Mouse (Mus musculus): ENCODE measurements around the gene Adamts17. TPM values are rescaled to one million over a fixed set of nuclear protein-coding genes. Genes with fewer than 3 reads are reported as not detected.

Adamts17 gene
- polyA plus RNA-seq, 1 experiment from 2014 or later = 3.3 TPM

DNA sequence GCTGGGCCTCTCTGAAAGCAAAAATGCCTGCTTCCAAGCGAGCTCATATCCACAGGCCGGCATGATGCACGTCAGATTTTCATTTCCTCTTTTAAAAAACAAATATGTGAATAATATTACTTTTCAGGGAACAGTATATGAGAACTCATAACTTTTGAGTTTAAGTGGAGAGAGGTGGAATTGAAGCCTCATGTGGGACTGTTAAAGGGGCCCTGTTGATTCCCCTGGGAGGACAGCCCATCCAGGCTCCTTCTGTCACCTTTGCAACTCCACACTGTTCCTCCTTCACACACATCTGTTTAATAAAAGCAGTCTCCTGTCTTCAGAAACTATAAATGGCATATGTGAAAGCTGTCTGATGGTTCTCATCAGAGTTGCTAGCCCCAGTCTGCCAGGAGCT lies 275.5 kb downstream of the Adamts17 start:
- Histone ChIP-seq H3K27ac (ENCODE audit: low read depth, low read length) (no peak overlapping the region), H3K36me3 (ENCODE audit: control insufficient read depth, insufficient read depth, low read length) (no peaks in the 10 kb centered on the region), H3K9ac (ENCODE audit: low read depth, low read length) (no peak overlapping the region), H3K4me1 (ENCODE audit: control insufficient read depth, insufficient read depth, low read depth, low read length) (no peaks in the 10 kb centered on the region), H3K4me3 (ENCODE audit: low read length) (no peak overlapping the region), H3K9me3 (ENCODE audit: control insufficient read depth, low read length) (no peaks in the 10 kb centered on the region), H3K4me2 (ENCODE audit: low read length) (no peak overlapping the region), H3K27me3 (replicated peaks; ENCODE audit: control insufficient read depth, insufficient read depth, low read length) (no peaks in the 10 kb centered on the region)
- ATAC-seq = no peak
- WGBS = 92% methylated on average over 3 of the region's 3 CpGs

DNA sequence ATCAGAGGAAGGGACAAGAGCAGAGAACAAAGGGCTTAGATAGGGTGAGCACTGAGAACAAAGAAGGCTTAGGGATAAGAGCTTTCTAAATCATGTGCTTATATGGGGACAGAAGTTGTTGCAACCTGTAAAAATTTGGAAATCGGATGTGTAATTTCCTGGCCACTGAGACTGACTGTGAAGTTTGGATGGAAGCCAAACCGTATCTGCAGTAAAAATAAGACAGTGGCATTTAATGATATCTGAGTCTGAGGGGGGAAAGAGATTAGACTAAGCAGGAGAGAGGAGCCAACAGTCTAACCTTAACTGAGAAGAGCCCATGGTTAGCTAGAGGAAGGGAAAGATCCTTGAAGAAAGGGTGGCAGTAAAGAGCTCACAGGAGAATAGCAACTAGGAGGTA lies 295.6 kb downstream of the Adamts17 start:
- Histone ChIP-seq H3K4me2 (ENCODE audit: low read length) (no peak overlapping the region), H3K4me1 (ENCODE audit: control insufficient read depth, insufficient read depth, low read depth, low read length) (no peaks in the 10 kb centered on the region), H3K4me3 (ENCODE audit: low read length) (no peak overlapping the region), H3K9ac (ENCODE audit: low read depth, low read length) (no peak overlapping the region), H3K36me3 (ENCODE audit: control insufficient read depth, insufficient read depth, low read length) (no peaks in the 10 kb centered on the region), H3K27me3 (replicated peaks; ENCODE audit: control insufficient read depth, insufficient read depth, low read length) (no peaks in the 10 kb centered on the region), H3K9me3 (ENCODE audit: control insufficient read depth, low read length) (no peaks in the 10 kb centered on the region), H3K27ac (ENCODE audit: low read depth, low read length) (no peak overlapping the region)
- no peak for ATAC-seq
- WGBS = 63% methylated on average over 2 of the region's 2 CpGs

DNA sequence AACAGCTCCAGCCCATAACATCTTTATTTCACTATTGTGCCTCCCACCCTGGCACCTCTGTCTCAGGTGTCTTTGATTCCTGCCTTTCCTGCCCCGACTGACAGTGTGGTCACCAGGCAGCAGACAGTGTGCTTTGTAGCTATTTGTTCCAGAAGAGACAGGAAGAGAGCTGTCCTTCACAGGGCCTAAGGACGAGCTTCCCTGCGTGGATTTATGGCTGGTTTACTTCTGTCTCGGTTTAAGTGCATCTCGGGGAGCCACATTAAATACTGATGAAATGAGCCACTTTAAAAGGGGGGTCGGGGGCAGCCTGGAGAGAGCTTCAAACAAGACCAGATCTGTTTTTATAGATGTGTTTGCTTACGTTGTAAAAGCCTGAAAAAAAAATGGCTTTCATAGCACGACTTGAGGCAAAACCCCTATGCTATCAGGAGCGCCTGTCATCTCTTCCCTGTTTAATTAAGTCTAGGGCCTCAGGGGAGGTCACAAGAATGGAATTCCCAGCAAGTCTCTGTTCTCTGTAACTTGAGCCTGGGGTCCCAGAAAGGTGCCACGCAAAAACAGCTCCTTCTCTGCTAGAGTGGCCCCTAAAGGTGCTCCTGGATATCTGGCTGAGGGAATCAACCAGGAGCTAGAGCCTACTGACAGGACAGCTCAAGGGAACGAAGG lies 302.9 kb downstream of the Adamts17 start:
- Histone ChIP-seq H3K4me3 (ENCODE audit: low read length) (no peak overlapping the region), H3K9me3 (ENCODE audit: control insufficient read depth, low read length) (no peaks in the 10 kb centered on the region), H3K27me3 (replicated peaks; ENCODE audit: control insufficient read depth, insufficient read depth, low read length) (no peaks in the 10 kb centered on the region), H3K4me1 (ENCODE audit: control insufficient read depth, insufficient read depth, low read depth, low read length) (peaks cover 5% of the 10 kb centered on the region), H3K36me3 (ENCODE audit: control insufficient read depth, insufficient read depth, low read length) (no peaks in the 10 kb centered on the region), H3K4me2 (ENCODE audit: low read length) (no peak overlapping the region), H3K27ac (ENCODE audit: low read depth, low read length) (no peak overlapping the region), H3K9ac (ENCODE audit: low read depth, low read length) (no peak overlapping the region)
- ATAC-seq = no peak
- 28% methylated on average over 11 of the region's 11 CpGs for WGBS

DNA sequence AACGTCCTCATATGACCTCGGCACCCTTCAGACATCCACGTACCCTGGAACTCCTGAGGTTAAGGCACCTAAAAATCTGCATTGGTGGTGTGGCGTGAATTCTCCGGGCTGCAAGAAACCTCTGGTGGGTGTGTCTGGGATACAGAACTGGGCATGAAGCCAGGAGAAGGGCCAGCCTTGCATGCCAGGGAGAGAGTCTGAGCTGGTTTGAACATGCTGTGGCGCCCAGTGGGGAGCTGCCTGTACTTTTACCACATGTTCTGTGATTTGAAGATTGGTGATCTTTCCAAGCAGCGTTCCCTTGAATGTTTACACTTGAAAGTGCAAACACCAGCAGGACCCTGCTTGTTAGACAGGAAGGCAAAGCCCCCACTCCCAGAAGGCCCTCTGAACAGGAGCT lies 306.2 kb downstream of the Adamts17 start:
- no peak overlapping the region for H3K9ac ChIP-seq (ENCODE audit: low read depth, low read length)
- peaks cover 5% of the 10 kb centered on the region for H3K4me1 ChIP-seq (ENCODE audit: control insufficient read depth, insufficient read depth, low read depth, low read length)
- H3K27ac ChIP-seq (ENCODE audit: low read depth, low read length) = no peak overlapping the region
- no peaks in the 10 kb centered on the region for H3K9me3 ChIP-seq (ENCODE audit: control insufficient read depth, low read length)
- H3K36me3 ChIP-seq (ENCODE audit: control insufficient read depth, insufficient read depth, low read length) = no peaks in the 10 kb centered on the region
- ATAC-seq = no peak
- H3K4me3 ChIP-seq (ENCODE audit: low read length) = no peak overlapping the region
- 59% methylated on average over 7 of the region's 7 CpGs for WGBS
- H3K4me2 ChIP-seq (ENCODE audit: low read length) = no peak overlapping the region
- no peaks in the 10 kb centered on the region for H3K27me3 ChIP-seq (replicated peaks; ENCODE audit: control insufficient read depth, insufficient read depth, low read length)

DNA sequence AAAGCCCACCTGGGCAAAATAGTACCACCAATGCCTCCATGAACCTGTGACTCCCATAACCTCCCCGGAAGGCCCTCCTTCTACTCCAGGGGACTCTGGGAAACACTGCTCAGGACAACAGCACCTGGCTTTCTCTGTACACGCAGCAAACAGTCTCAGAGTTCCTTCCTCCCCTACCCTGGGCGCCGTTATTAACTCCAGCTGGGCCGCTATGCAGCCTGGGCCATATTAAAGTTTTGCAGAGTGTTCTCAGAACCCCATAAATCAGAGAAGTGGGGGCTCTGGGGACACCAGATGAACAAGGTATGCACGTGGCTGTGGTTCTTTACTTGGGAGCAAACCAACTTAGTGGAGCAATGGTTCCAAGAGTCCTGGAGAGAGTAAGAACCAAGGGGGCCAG lies 306.6 kb downstream of the Adamts17 start:
- no peaks in the 10 kb centered on the region for H3K36me3 ChIP-seq (ENCODE audit: control insufficient read depth, insufficient read depth, low read length)
- H3K4me1 ChIP-seq (ENCODE audit: control insufficient read depth, insufficient read depth, low read depth, low read length) = peaks cover 5% of the 10 kb centered on the region
- H3K27me3 ChIP-seq (replicated peaks; ENCODE audit: control insufficient read depth, insufficient read depth, low read length) = no peaks in the 10 kb centered on the region
- H3K4me2 ChIP-seq (ENCODE audit: low read length) = no peak overlapping the region
- ATAC-seq = no peak
- no peak overlapping the region for H3K27ac ChIP-seq (ENCODE audit: low read depth, low read length)
- WGBS = 74% methylated on average over 6 of the region's 6 CpGs
- H3K9ac ChIP-seq (ENCODE audit: low read depth, low read length) = no peak overlapping the region
- no peak overlapping the region for H3K4me3 ChIP-seq (ENCODE audit: low read length)
- no peaks in the 10 kb centered on the region for H3K9me3 ChIP-seq (ENCODE audit: control insufficient read depth, low read length)

DNA sequence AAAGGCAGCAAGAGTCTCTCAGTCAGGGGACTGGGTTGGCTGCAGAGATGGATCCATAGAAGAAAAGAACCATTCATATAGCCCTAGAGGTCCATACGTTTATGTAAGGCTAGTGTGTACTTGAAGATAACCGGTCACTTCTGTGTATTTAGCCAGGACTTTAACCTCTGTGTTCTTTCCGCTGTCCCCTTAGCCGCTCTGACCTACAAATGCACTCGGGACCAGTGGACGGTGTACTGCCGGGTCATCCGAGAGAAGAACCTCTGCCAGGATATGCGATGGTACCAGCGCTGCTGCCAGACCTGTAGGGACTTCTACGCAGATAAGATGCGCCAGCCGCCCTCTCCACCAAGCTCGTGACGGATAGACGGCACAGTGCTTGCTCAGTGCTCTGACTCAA lies 310.2 kb downstream of the Adamts17 start:
- H3K36me3 ChIP-seq (ENCODE audit: control insufficient read depth, insufficient read depth, low read length) = no peaks in the 10 kb centered on the region
- no peaks in the 10 kb centered on the region; the same call in 1 of the 2 replicates for H3K4me1 ChIP-seq (ENCODE audit: control insufficient read depth, insufficient read depth, low read depth, low read length)
- 95% methylated on average over 16 of the region's 16 CpGs for WGBS
- no peak overlapping the region for H3K4me2 ChIP-seq (ENCODE audit: low read length)
- no peak for ATAC-seq
- H3K4me3 ChIP-seq (ENCODE audit: low read length) = no peak overlapping the region
- H3K9me3 ChIP-seq (ENCODE audit: control insufficient read depth, low read length) = no peaks in the 10 kb centered on the region
- no peak overlapping the region for H3K27ac ChIP-seq (ENCODE audit: low read depth, low read length)
- H3K9ac ChIP-seq (ENCODE audit: low read depth, low read length) = no peak overlapping the region
- no peaks in the 10 kb centered on the region for H3K27me3 ChIP-seq (replicated peaks; ENCODE audit: control insufficient read depth, insufficient read depth, low read length)

DNA sequence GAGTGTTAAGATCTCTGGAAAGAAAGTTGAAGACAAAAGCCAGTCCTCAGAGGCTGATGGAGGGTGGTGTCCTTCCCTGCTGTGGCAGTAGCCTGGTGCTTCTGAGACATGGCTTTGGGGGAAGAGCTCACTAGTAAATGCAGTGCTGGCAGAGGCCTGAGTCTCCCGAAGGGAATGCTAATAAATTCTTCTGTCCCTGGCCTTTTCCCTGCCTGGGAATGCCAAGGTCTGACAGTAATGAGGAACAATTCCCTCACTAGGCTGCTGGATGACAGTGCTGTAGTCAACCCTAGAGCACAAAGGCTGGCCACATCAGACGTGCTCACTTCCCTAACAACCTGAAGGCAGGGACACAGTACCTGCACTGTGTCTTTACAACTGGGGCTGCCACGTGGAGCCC lies 313.1 kb downstream of the Adamts17 start:
- Histone ChIP-seq H3K27me3 (replicated peaks; ENCODE audit: control insufficient read depth, insufficient read depth, low read length) (no peaks in the 10 kb centered on the region), H3K9me3 (ENCODE audit: control insufficient read depth, low read length) (no peaks in the 10 kb centered on the region), H3K9ac (ENCODE audit: low read depth, low read length) (no peak overlapping the region), H3K27ac (ENCODE audit: low read depth, low read length) (no peak overlapping the region), H3K4me2 (ENCODE audit: low read length) (no peak overlapping the region), H3K4me1 (ENCODE audit: control insufficient read depth, insufficient read depth, low read depth, low read length) (no peaks in the 10 kb centered on the region), H3K36me3 (ENCODE audit: control insufficient read depth, insufficient read depth, low read length) (no peaks in the 10 kb centered on the region), H3K4me3 (ENCODE audit: low read length) (no peak overlapping the region)
- WGBS = 30% methylated on average over 3 of the region's 3 CpGs
- ATAC-seq = no peak

DNA sequence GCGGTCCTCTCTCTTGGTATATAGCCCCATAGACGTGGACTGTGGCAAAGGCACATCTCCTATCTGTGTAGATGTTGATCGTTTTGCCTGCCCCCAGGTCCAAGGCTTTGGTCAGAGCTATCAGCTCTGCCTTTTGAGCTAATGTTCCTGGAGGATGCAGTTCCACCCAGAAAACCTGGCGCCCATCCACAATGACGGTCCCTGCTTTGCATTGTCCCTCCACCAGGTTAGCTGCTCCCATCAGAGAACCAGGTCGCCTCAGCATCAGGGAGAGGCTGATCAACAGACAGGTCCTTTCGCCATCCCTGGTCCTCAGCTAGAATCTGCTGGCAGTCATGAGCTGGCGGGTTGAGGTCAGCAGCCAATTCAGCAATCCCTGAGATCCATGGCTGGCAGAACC lies 322.6 kb downstream of the Adamts17 start:
- Histone ChIP-seq H3K36me3 (ENCODE audit: control insufficient read depth, insufficient read depth, low read length) (no peaks in the 10 kb centered on the region), H3K4me1 (ENCODE audit: control insufficient read depth, insufficient read depth, low read depth, low read length) (no peaks in the 10 kb centered on the region), H3K9me3 (ENCODE audit: control insufficient read depth, low read length) (no peaks in the 10 kb centered on the region), H3K9ac (ENCODE audit: low read depth, low read length) (no peak overlapping the region), H3K27me3 (replicated peaks; ENCODE audit: control insufficient read depth, insufficient read depth, low read length) (no peaks in the 10 kb centered on the region), H3K4me2 (ENCODE audit: low read length) (no peak overlapping the region), H3K4me3 (ENCODE audit: low read length) (no peak overlapping the region), H3K27ac (ENCODE audit: low read depth, low read length) (no peak overlapping the region)
- no peak for ATAC-seq
- WGBS = 94% methylated on average over 8 of the region's 8 CpGs

DNA sequence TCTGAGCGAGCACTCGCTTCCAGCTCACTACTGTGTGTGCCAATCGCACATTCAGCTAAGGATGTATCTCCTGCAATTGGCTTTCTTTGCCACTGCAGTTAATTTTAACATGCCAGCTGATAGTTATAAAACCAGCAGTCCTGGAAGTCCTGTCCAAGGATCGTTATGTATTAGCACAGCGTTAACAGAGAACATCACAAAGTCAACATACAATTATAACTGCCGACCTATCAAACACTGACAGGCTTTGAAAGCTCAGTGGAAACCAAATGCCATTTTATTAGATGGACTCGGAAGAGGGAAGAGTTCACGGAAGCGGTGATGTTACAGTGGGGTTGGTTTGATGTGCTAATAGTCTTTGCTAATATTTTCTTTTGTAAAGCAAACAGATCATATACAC lies 328.8 kb downstream of the Adamts17 start:
- WGBS = 88% methylated on average over 9 of the region's 9 CpGs
- no peaks in the 10 kb centered on the region for H3K9me3 ChIP-seq (ENCODE audit: control insufficient read depth, low read length)
- no peaks in the 10 kb centered on the region for H3K27me3 ChIP-seq (replicated peaks; ENCODE audit: control insufficient read depth, insufficient read depth, low read length)
- H3K36me3 ChIP-seq (ENCODE audit: control insufficient read depth, insufficient read depth, low read length) = no peaks in the 10 kb centered on the region
- no peak overlapping the region for H3K4me3 ChIP-seq (ENCODE audit: low read length)
- no peaks in the 10 kb centered on the region for H3K4me1 ChIP-seq (ENCODE audit: control insufficient read depth, insufficient read depth, low read depth, low read length)
- no peak overlapping the region for H3K27ac ChIP-seq (ENCODE audit: low read depth, low read length)
- H3K4me2 ChIP-seq (ENCODE audit: low read length) = no peak overlapping the region
- ATAC-seq = no peak
- no peak overlapping the region for H3K9ac ChIP-seq (ENCODE audit: low read depth, low read length)
